Mouse (Mus musculus) CD4-positive, CD25-positive, alpha-beta regulatory T cell, adult 4 months (primary cell): ENCODE measurements around the gene Acot11. TPM values are rescaled to one million over a fixed set of nuclear protein-coding genes. Genes with fewer than 3 reads are reported as not detected.

Source experiments
- ATAC-seq: one replicate; pipeline ENCODE4 v1.8.0; 2017
- polyA plus RNA-seq, 2 experiments: library from polyadenylated mRNA; unstranded; fragments of 100-300 nt; shearing (Covaris generic); gene quantifications; one replicate each; pipeline ENCODE4 v1.2.1; 2017

The Acot11 gene
- 10 to 100 TPM in 1 of 2 experiments, 1 to 10 TPM in 1; 2.5 to 10.2 TPM for polyA plus RNA-seq

DNA sequence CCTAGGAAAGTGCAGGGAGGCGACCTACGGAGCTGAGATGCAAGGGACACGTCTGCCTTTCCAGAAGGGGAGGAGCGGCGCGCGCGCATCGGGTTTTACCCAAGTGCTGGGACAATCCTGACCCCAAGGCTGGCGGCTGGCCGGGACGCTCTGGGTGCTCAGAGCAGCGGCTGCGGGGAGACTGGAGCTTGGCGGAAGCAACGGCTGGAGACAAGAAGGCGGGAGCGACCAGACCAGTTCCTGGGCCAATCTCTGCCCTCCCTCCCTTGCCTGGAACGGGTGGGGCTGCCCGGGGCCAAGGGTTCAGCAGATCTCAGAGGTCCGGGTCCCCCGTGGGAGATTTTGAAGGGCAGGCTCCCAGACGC is at the start of gene Acot11:
Acot11 (minus strand) TSS at position 89 of the 365 bp plus-strand sequence.
- peak; percentile 6 for ATAC-seq

GRCm38 (mm10) chr4:106848290-106849092 is 43.7 kb upstream of the Acot11 start:
- ATAC-seq = no peak

- ATAC-seq = no peak
These were observed 42.9 kb upstream of the Acot11 start for GRCm38 (mm10) chr4:106847591-106848289.

GRCm38 (mm10) chr4:106842561-106842960 is 37.8 kb upstream of the Acot11 start:
- no peak for ATAC-seq

GRCm38 (mm10) chr4:106841856-106842255 is 37.1 kb upstream of the Acot11 start:
- ATAC-seq = peak; percentile 17

DNA sequence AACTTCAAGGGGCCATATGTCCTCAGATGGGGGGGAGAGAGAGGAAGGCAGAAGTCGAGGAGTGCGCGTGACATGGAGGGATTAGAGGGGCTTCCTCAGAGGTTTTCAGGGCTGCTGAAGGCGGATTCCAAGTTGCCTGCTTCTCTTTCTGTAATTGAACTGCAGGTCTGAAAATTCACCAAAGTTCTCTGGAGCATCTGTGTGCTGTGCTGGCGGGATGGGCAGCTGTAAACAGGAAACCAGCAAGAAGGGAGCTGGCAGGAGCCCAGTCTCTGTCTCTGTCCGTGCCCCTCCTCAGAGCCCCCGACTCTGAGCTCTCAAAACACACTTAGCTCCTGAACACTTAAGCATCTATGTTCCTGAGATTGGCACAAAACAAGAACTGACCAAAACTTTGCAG is 36.5 kb upstream of the Acot11 start:
- ATAC-seq = no peak

DNA sequence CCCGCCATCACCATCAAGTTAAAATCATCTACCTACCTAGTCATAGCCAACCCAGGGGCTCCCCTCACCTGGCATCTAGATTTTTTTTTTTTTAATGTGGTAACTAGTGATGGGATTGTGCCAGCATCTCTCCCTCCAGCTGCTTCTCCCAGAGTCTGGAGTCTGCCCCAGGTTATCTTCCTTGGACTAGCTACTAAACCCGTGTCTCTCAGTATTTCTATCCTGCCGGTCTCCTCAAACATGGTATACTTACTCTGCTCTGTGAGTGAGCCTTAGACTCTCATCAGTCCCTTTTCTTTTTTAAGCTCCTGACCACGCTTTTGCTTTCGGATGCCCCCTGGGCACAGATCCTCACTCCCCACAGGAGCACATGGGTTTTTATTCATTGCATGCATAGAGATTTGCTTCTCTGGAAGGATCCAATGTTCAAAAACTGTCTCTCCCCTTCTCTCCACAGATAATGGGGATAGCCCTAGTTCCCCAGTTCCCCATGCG is 35.9 kb upstream of the Acot11 start:
- ATAC-seq = no peak

DNA sequence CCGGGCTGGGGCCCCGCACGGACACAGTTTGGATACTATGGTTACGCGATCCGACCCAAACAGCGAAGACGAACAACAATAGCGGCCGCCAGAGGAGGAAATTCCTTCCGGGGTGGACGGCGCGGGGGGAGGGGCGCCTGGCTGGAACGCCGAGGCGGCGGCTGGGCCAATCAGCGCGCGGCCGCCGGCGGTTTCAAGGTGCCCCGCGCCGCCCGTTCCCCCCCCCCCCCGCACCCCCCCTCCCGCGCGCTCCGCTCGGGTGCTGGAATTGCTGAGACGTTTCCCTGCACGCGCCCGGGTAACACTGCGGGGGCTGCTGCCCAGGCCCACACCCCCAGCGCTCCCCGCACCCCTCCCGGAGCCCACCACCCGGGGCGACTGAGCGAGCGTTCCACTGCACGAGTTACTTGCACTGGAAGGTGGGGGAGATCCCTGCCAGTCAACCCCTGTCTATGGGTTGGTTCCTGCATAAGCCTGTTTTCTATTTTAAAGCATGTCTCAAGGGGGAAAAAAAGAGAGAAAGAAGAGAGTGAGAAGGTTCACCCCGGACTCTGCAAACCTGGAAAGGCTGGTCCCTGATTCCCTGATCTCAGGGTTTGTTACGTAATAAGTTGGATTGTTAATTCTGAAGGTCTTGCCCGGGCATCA is 35.3 kb upstream of the Acot11 start:
- peak; percentile 44 for ATAC-seq

DNA sequence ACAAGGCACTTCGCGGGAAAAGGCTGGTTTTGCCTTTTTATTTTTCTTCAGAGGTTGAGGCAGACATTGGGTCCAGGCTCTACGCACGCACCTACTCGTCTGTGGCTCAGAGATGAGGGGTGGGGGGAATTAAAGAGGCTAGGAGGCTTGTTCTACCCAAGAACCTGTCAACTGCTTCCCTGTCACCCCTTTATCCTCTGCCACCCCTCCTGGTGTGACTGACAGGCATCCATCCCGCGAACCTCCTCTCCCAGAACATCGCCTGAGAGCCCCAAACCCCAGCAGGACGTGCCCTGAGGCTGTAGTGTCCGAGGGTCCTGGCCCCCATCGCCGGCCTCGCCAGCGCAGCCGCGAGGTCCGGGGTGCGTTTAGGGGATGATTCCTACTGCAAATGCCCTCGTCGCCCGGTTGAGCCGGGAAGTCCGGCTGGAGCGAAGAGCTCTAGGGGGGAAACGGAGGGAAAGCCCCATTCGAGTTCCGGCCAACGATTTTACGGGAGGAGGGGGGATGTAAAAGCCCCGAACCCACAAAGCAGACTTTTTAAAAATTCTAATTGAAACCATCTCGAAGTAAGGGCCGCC is 34.5 kb upstream of the Acot11 start:
- ATAC-seq = peak; percentile 68

GRCm38 (mm10) chr4:106838548-106839253 is 33.9 kb upstream of the Acot11 start:
- peak; percentile 74 for ATAC-seq

DNA sequence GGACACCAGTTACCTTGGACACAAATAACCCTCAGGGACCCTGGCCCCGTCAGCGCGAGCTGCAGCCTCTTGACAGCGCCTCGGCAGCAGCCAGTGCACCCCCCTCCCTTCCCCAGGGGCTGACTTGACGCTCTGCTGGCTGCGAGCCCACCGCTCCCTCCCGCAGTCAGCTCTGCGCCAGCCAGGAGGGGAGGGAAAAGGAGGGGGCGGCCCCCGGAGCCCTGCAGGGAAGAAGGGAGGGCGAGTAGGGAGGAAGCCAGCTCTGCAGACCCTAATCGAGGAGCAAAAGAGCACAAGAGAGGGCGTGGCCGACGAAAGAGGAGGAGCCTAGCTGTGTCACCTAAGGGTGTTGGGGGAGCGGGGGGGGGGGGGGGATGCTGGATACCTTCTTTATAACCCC is 33.2 kb upstream of the Acot11 start:
- no peak for ATAC-seq

DNA sequence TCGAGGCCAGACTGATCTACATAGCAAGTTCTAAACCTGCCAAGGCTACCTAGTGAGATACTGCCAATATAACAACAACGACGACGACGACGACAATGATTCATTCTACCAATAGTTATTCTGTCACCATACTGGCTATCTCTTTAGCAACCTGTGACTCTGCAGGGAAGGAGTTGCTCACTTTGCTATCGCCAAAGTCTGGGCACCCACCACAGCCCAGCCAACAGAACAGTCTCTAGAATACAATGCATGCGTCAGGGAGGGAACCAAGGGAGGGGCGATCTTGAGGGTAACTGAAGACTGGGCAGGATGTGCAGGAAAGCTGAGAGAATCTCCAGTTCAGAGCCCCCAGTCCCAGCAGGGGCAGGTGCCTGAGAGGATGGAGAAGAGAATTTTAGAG is 32.6 kb upstream of the Acot11 start:
- ATAC-seq = no peak

DNA sequence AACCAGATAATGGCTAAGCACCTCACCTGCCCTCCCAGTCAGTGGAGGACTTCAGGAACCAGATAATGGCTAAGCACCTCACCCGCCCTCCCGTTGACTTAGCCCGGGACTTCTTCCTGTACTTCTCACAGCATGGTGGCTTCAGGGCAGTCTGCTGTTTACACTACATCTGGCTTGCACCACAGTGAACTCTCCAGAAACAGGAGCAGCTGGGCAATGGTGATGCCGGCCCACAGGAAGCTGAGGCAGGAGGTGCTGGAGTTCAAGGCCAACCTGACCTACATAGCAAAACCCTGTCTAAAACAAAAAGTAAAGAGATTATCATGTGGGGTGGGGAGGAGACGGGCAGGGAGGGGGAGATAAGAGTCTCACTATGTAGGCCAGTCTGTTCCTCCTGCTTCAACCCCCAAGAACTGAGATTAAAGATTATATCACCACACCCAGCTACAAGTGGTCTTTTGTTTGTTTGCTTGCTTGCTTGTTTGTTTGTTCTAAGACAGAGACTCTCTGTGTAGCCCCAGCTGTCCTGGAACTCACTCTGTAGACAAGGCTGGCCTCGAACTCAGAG is 25.8 kb upstream of the Acot11 start:
- no peak for ATAC-seq

- ATAC-seq = peak; percentile 96
These were observed 23.1 kb upstream of the Acot11 start for GRCm38 (mm10) chr4:106827738-106828361.

- no peak for ATAC-seq
These were observed 20.4 kb upstream of the Acot11 start for GRCm38 (mm10) chr4:106825229-106825628.

DNA sequence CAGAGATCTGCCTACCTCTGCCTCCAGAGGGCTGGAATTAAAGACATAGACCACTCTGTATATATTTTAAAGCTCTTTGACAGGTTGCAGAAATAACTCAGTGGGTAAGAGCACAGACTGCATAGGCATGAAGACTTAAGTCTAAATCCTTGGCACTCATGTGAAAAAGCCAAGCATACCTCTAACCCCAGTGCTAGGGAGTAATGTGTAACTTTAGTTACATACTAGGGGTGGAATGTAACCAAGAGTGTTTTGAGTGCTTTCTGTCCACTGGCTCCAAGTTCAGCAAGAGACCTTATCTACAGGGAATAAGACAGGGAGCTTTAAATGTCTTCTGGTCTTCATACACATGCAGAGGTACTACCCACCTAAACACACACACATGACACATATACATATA is 14.6 kb upstream of the Acot11 start:
- no peak for ATAC-seq

DNA sequence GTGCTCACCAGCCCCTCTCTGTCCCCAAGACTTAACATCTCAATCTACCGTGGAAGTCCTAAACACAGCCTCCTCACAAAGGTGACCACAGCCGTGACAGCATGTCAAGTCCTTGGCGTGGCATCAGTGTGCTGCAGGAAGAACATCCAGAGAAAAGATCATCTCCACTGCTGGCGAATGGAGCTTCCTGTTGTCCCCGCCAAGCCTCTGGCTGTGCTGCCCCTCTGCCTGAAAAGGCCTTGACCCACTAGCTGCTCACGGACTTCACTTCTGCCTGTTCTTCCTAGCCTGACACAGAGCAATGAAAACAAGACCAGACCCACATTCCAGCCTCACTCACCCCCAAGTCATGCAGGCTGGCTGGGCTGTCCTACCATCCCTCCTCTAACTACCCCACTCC is 13.5 kb upstream of the Acot11 start:
- ATAC-seq = no peak

DNA sequence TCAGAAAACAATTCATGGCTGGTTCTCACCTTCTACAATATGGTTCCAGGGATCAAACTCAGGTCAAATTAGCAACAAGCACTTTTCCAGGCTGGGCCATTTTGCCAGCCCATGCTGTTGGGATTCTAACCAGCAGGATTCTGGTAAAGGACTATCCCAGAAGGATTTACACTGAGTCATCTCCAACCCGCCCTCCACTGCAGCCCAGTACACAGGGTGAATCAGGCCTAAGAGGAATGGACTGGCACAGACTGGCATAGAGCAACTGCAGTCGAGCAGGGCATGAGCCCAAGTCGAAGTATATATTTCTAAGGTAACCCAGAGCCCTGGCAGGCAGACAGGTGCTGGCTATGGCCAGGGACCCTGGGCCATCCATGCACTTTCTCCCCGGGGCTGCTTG is 12.2 kb upstream of the Acot11 start:
- no peak for ATAC-seq

DNA sequence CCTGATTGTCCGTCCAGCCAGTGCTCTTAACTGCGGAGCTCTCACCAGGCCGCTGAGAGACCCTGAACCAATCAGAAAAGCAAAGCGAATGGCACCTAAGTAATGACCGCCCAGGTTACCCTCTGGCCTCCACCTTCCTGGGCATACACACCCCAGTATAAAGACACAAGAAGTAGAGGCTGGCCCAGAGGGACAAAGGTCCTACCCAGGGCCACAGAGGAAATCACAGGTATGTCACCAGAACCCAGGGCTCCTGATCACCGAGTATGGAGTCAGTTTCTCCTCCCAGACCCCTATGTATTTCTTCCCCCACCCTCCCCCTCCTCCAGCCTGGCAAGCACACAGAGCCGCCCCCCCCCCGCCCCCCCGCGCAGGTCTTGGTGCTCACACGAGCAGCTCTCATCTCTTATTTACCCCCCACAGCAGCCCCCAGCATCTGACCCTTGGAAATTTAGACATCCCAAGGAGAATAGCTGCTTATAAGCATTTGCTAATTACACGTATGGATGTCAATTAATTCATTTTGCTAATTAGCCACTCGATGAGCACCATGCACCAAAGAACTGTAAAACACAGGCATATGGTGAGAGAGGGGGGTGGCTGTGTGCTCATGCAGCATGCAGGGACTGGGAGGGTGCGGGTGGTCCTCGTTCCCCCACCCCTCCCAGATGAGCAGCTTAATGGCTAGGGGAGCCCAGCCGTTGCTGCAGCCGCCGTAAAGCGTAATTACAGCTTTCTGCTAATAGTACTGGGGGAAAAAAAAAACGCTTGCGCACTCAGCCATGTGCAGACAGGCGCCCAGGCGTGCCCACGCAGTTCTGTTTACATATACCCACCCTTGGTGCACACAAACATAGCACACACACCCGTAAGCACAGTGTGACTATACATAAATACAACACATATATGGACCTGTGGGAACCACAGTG is 10.9 kb upstream of the Acot11 start:
- no peak for ATAC-seq

DNA sequence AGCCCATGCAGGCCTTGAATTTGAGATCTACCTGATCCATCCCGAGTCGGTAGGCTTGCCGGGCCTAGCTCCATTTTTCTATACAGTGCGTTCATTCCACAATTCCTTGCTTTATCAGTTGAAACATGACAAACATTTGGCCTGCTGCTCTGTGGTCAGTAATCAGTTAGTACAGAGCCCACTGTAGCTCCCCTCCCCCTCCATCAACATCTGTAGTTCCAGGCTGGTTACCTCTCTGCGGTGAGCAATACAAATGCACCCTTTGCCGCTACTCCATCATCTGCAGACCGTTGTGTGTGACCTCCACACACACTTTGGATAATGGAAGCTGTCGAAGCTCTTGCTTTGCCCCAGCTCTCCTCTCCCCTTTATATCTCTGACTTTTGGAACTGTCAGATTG is 6.4 kb upstream of the Acot11 start:
- no peak for ATAC-seq
